Mouse (Mus musculus) embryonic facial prominence, embryonic 11.5 days (tissue): ENCODE measurements at regions not wholly inside any gene's neighbourhood (a gene's known extent, or its start where the extent isn't known, plus 50 kb on each side); places are given as distances from the start of the nearest gene placed in this dataset.

ENCODE experiments used
- ATAC-seq: fragments of 200-750 bp; cut with Nextera tagmentation; replicated peaks from 2 replicates; pipeline ENCODE4 v1.8.0; 2017; ENCODE audit warnings: low read depth; ENCODE audit not compliant: insufficient number of reproducible peaks, low FRiP score, low TSS enrichment
- DNase-seq: peaks from one replicate; pipeline ENCODE4 v3.0.0-alpha.2; 2015; ENCODE audit warnings: low spot score
- H3K27ac ChIP-seq: fragments of 300-500 bp; sonication (generic); replicated peaks from 2 replicates; pipeline ENCODE4 v1.5.1; 2014; ENCODE audit warnings: mild to moderate bottlenecking, low read depth, low read length, control low read depth
- H3K27me3 ChIP-seq: fragments of 300-500 bp; sonication (generic); 2 replicates; pipeline ENCODE4 v1.6.1; 2014; ENCODE audit warnings: mild to moderate bottlenecking, low read length, moderate library complexity, mixed read lengths; ENCODE audit not compliant: control insufficient read depth, insufficient read depth
- H3K36me3 ChIP-seq: fragments of 300-500 bp; sonication (generic); replicated peaks from 2 replicates; pipeline ENCODE4 v1.6.1; 2014; ENCODE audit warnings: low read depth, mild to moderate bottlenecking, low read length, moderate library complexity, mixed read lengths; ENCODE audit not compliant: control insufficient read depth, insufficient read depth
- H3K4me1 ChIP-seq: fragments of 300-500 bp; sonication (generic); 2 replicates; pipeline ENCODE4 v1.6.1; 2014; ENCODE audit warnings: low read length, mixed read lengths; ENCODE audit not compliant: control insufficient read depth, insufficient read depth
- H3K4me2 ChIP-seq: fragments of 300-500 bp; sonication (generic); 2 replicates; pipeline ENCODE4 v1.6.1; 2014; ENCODE audit warnings: low read depth, mild to moderate bottlenecking, control low read depth, low read length, moderate library complexity
- H3K4me3 ChIP-seq: fragments of 300-500 bp; sonication (generic); 2 replicates; pipeline ENCODE4 v1.5.1; 2014; ENCODE audit warnings: low read depth, low read length, control low read depth
- H3K9ac ChIP-seq: fragments of 300-500 bp; sonication (generic); replicated peaks from 2 replicates; pipeline ENCODE4 v1.6.1; 2014; ENCODE audit warnings: mild to moderate bottlenecking, control low read depth, low read length
- H3K9me3 ChIP-seq: fragments of 300-500 bp; sonication (generic); replicated peaks from 2 replicates; pipeline ENCODE4 v1.6.1; 2016; ENCODE audit warnings: mild to moderate bottlenecking, low read length, inconsistent platforms, mixed read lengths; ENCODE audit not compliant: control insufficient read depth
- WGBS: fragments of 180-500 bp; shearing (Covaris S2); extraction: QIAGEN DNeasy Blood & Tissue Kit; methylation state at CpG from one replicate; pipeline ENCODE4 v1.1.7; 2014; 5-methylcytosine and 5-hydroxymethylcytosine counted together

GRCm38 (mm10) chr6:67160564-67160963 is 77.4 kb upstream of the Serbp1 start:
- no peaks in the 10 kb centered on the region for H3K36me3 ChIP-seq
- no peak overlapping the region for H3K27ac ChIP-seq
- ATAC-seq = no peak
- no peak for DNase-seq
- no peak overlapping the region for H3K9ac ChIP-seq
- no peak overlapping the region for H3K4me2 ChIP-seq
- H3K4me3 ChIP-seq = no peak overlapping the region
- H3K4me1 ChIP-seq = no peaks in the 10 kb centered on the region
- no peaks in the 10 kb centered on the region for H3K27me3 ChIP-seq
- H3K9me3 ChIP-seq = no peaks in the 10 kb centered on the region
- WGBS = 84% methylated on average over 3 of the region's 3 CpGs

DNA sequence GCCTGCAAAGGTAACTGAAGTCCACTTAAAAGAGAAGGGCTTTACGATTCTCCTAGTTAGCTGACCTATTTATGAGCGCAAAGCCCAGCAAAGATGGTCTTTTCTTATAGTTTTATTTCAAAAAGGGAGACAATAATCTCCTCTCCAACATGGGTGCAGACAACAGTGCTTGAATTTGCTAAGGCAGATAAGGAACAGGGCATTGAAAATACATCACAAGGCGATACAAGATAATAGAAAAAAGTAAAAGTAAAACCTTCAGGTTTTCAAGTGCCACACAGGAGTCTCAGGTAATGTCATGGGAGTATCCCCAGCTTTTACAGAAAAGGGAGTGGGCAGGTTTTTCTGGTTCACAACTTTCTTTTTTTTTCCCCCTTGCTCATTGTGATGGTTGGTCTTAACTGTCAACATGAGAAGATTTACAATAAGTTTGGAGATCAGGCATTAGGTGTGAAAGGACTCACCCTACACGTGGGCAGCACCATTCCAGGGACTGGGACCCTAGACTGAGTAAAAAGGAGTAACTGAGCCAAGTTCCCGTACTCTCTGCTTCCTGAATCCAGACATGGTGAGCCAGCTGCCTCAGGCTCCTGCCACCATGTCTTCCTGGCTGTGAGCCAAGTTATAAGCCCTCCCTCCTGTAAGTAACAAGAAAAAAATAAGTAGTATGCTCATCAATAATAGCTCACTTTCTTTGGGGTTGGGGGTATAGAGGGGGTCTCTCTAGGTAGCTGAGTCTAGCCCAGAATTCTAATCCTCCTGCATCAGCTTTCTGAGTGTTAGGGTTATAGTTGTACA is 78.1 kb upstream of the Serbp1 start:
- no peak overlapping the region for H3K4me2 ChIP-seq
- no peak overlapping the region for H3K9ac ChIP-seq
- H3K9me3 ChIP-seq = no peaks in the 10 kb centered on the region
- H3K4me1 ChIP-seq = no peaks in the 10 kb centered on the region
- no peak overlapping the region for H3K4me3 ChIP-seq
- no peak overlapping the region for H3K27ac ChIP-seq
- DNase-seq (no peak), ATAC-seq (no peak)
- 77% methylated on average over 5 of the region's 5 CpGs for WGBS
- H3K36me3 ChIP-seq = no peaks in the 10 kb centered on the region
- no peaks in the 10 kb centered on the region for H3K27me3 ChIP-seq

DNA sequence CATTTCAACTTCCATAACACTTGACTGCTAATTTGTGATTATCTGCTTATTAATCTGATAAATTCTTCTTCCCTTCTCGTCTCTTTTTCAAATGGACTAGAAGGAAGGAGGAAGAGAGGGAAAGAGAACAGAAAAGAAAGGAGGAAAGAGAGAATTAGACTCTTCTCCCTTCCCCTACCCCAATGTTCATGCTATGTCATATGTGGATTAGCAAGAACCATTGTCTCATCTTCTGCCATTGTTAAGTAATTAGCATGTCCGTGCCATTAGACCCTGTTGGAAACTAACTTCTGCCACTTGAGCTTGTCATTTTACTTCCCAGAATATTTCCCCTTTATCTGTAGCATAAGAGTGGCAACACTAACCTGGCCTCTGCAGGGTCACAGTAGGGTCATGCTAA is 78.8 kb upstream of the Serbp1 start:
- Histone ChIP-seq H3K4me1 (no peaks in the 10 kb centered on the region), H3K27me3 (no peaks in the 10 kb centered on the region), H3K36me3 (no peaks in the 10 kb centered on the region), H3K9me3 (no peaks in the 10 kb centered on the region), H3K9ac (no peak overlapping the region), H3K4me2 (no peak overlapping the region), H3K4me3 (no peak overlapping the region), H3K27ac (no peak overlapping the region)
- 14% methylated on average over 2 of the region's 2 CpGs for WGBS
- DNase-seq = no peak
- ATAC-seq = no peak

DNA sequence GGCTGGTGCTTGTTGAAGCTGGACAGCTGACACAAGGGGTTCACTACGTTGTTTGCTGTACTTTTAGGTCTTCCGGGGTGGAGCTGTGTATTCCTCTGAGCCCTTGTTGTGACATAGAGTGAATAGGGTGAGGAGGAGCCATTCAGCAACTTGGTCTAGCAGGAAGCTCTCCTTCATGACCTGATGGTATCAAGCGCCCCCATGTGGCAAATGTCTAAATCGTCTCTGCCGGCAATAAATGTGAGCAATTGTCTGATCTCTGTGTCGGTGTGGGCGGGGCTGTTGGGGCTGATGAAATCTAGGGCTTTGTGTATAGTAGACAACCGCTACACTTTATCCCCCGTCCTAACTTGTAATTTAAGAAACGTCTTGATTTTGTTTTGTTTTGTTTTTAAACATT is 79.2 kb upstream of the Serbp1 start:
- ATAC-seq (peak; percentile 63; the same call in 1 of the 2 replicates), DNase-seq (peak; percentile 95)
- no peaks in the 10 kb centered on the region for H3K36me3 ChIP-seq
- no peaks in the 10 kb centered on the region for H3K27me3 ChIP-seq
- no peaks in the 10 kb centered on the region for H3K4me1 ChIP-seq
- 5% methylated on average over 10 of the region's 10 CpGs for WGBS
- H3K9me3 ChIP-seq = no peaks in the 10 kb centered on the region
- no peak overlapping the region for H3K9ac ChIP-seq
- H3K27ac ChIP-seq = no peak overlapping the region
- H3K4me3 ChIP-seq = no peak overlapping the region
- H3K4me2 ChIP-seq = no peak overlapping the region

GRCm38 (mm10) chr6:67152845-67153468 is 85.0 kb upstream of the Serbp1 start:
- Histone ChIP-seq H3K4me2 (no peak overlapping the region), H3K9me3 (no peaks in the 10 kb centered on the region), H3K4me3 (no peak overlapping the region), H3K36me3 (no peaks in the 10 kb centered on the region), H3K27ac (no peak overlapping the region), H3K27me3 (no peaks in the 10 kb centered on the region), H3K9ac (no peak overlapping the region), H3K4me1 (no peaks in the 10 kb centered on the region)
- ATAC-seq (no peak), DNase-seq (no peak)
- WGBS = 87% methylated on average over 3 of the region's 3 CpGs

DNA sequence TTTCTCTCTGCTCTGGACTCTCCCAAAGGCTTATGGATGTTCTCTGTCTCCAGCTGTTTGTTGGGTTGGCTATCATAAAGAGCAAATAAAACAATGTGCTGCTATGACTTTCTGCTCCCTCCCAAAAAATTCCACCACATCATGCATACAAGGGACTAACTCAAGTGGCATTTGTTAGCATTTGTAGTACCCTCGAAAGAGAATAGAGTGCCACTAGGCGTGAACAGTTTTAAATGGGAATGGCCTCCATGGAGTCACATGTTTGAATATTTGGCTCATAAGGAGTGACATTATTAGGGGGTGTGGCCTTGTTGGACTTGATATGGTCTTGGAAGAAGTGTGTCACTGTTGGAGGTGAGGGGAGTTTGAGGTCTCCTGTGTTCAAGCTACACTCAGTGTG is 86.5 kb upstream of the Serbp1 start:
- Histone ChIP-seq H3K4me2 (no peak overlapping the region), H3K4me3 (no peak overlapping the region), H3K9me3 (no peaks in the 10 kb centered on the region), H3K36me3 (no peaks in the 10 kb centered on the region), H3K27ac (no peak overlapping the region), H3K9ac (no peak overlapping the region), H3K27me3 (no peaks in the 10 kb centered on the region), H3K4me1 (no peaks in the 10 kb centered on the region)
- WGBS = 86% methylated on average over 2 of the region's 2 CpGs
- no peak for DNase-seq
- no peak for ATAC-seq

GRCm38 (mm10) chr6:67149425-67149824 is 88.6 kb upstream of the Serbp1 start:
- DNase-seq = no peak
- H3K27ac ChIP-seq = no peak overlapping the region
- 83% methylated on average over 2 of the region's 2 CpGs for WGBS

DNA sequence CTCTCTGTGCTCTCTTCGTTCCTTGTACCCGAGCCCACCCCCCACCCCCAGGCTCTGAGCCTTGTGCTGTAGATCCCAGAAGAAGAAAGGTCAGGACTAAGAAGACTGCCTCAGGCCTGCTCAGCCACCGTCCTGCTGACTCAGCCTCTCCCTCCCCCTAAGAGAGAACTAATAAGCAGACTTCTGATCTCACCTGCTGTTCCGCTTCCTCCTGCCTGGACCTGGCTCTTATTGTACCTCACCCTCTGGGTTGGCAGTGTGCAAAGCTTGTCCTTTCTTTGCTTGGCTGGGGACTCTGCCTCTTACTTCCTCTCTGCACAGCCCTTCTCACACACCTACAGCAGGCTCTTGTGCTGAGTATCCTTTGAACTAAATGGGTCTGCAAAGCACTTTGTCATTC is 91.3 kb upstream of the Serbp1 start:
- ATAC-seq = no peak
- 9% methylated on average over 4 of the region's 4 CpGs for WGBS
- H3K9ac ChIP-seq = no peak overlapping the region
- H3K36me3 ChIP-seq = no peaks in the 10 kb centered on the region
- DNase-seq = no peak
- H3K27ac ChIP-seq = no peak overlapping the region
- H3K4me2 ChIP-seq = no peak overlapping the region
- H3K4me3 ChIP-seq = no peak overlapping the region
- H3K27me3 ChIP-seq = no peaks in the 10 kb centered on the region
- H3K9me3 ChIP-seq = no peaks in the 10 kb centered on the region
- H3K4me1 ChIP-seq = no peaks in the 10 kb centered on the region

More at GRCm38 (mm10) chr6:67149425-67149824, 88.6 kb upstream of the Serbp1 start:
- Histone ChIP-seq H3K9me3 (no peaks in the 10 kb centered on the region), H3K4me3 (no peak overlapping the region), H3K36me3 (no peaks in the 10 kb centered on the region), H3K4me2 (no peak overlapping the region), H3K27me3 (no peaks in the 10 kb centered on the region), H3K9ac (no peak overlapping the region), H3K4me1 (no peaks in the 10 kb centered on the region)
- ATAC-seq = no peak
